Mouse (Mus musculus) lung, postnatal 0 days (tissue): ENCODE results near the gene Ikzf1.

Source experiments
- CTCF ChIP-seq: IDR thresholded peaks from 2 replicates; pipeline ENCODE4 v1.5.1; 2016; ENCODE audit warnings: antibody characterized with exemption, mild to moderate bottlenecking
- EP300 ChIP-seq: IDR thresholded peaks from 2 replicates; pipeline ENCODE4 v1.6.1; 2016; ENCODE audit warnings: antibody characterized with exemption, mild to moderate bottlenecking, control low read depth

DNA sequence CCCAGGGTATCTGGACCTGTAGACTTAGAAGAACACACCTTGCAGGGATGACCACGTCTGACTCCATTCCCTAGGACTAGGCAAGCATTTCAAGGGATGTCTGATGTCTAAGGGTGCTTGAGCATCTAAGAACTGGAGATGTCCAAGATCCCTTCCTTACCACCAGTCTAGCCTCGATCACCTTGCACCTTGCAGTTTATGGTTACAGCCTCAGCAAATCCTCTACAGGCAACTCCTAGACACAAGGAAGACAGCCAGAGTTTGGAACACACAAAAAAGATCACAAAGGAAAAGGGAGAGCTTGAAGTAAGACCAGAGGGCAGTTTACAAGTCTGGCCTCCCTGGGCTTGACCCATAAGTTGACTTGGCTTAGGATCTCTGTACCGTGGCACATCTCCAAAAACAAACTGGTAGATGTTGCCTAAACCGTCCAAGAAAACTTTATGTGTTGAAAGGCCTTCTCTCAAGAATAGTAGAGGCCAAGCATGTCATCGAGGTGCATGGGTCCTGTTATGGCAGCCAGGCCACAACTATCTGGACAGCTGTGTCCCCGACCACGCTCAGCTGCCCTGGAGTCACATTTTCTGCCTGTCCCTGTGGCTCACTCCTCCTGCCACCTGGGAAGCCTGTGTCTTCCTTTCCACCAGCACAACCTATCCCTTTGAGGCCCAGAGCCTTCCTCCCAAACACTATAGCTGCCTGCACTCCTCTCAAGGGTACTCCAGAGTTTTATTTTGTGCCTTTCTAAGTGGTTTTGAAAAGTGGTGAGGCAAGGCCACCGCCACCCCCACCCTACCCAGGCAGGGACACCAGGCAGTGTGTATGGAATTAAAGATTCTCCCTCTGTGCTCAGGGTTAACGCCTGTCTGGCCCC, 510 bp upstream of the Ikzf1 start:
- TF ChIP-seq EP300: no peak
- TF ChIP-seq CTCF: no peak
